Mouse (Mus musculus): ENCODE measurements around the gene Gm21987. TPM values are rescaled to one million over a fixed set of nuclear protein-coding genes. Genes with fewer than 3 reads are reported as not detected.
A peak's percentile ranks its signal among the peaks of the same experiment; 100 is the strongest.

The Gm21987 gene
- polyA plus RNA-seq, 1 experiment, result 1,467 TPM

DNA sequence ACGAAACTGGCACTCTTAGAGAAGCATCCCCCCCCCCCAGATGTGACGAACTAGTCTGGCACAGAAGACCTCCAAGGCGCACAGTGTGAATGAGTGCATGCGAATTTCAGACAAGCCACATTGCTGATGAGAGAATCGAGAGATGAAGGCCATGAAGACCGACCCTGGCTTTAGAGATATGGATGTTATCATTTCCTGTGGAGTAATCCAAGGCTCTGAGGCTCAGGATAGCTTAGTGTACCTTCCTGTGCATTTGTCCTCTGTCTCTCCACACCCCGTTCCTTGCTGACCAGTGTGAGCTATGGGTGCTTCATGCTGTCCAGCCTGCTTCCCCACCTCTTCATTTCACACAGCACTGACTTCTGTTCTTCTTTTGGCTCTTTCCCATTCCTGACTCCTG, 28.3 kb downstream of the Gm21987 start:
- TF ChIP-seq GATA1 (IDR thresholded peaks at IDR 0.05; ENCODE audit: low read length), result peak; percentile 53

DNA sequence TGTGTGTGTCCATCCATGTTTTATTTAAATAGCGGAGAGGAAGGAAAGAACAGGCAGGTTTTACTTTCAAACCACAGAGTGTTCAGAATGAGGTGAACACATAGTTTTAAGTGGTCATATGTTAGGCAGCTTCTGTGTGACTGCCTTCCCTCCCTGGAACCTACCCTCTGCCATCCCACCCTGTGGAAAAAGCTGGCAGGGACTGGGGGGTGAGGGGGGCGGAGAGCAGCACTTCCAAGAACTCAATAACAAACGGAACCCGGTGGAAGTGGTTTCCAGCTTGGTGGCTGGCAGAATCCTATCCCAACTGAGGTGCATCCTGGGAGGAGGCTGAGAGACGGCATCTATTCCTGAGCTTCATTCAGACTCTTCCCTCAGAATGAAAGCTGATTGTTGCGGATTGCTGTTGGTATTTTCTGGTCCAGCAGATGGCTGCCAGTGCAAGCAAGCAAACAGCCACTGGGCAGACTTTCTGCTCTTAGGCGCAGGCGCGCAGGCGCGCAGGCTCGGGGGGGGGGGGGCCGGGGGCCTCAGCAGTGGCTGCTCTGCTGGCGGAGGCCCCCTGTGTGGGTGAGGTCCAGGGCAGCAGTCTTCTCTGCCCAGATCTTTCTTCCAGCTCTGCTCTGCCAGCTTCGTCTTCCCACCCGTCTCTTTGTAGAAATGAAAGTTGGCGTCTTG, 29.5 kb downstream of the Gm21987 start:
- TF ChIP-seq GATA1 (IDR thresholded peaks at IDR 0.05; ENCODE audit: low read length), result no peak

DNA sequence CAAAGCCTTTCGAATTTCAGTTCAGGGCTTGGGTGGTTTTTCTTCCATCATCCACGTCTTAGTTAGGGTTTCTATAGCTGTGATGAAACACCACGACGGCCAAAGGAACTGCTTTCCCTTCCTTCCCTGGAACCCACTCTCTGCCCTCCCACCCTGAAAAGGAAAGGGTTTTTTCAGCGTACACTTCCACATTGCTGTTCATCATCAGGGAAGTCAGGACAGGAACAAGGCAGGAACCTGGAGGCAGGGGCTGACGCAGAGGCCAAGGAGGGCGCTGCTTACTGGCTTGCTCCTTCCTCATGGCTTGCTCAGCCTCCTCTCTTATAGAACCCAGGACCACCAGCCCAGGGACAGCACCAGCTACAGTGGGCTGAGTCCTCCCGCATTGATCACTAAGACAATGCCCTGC, 30.0 kb downstream of the Gm21987 start:
- TF ChIP-seq GATA1 (IDR thresholded peaks at IDR 0.05; ENCODE audit: low read length), result no peak

DNA sequence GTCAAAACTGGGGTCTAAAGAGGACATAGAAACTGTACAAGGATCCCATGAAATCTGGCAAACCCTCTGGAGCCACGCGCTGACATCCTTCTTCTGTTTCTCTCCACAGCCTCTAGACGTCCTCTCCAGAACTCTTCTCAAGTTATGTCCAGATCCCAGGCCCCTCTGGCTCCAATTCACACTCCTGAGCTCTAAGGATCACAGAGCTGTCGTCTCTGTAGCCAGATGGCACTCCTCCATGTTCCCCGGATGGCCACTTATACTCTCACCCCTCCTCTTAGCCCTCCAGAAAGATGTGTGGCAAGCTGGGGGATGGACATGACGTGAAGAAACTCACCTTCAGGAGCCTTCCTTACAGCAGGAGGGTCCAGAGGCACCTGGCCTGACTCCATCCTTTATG, 30.7 kb downstream of the Gm21987 start:
- TF ChIP-seq GATA1 (IDR thresholded peaks at IDR 0.05; ENCODE audit: low read length), result no peak

DNA sequence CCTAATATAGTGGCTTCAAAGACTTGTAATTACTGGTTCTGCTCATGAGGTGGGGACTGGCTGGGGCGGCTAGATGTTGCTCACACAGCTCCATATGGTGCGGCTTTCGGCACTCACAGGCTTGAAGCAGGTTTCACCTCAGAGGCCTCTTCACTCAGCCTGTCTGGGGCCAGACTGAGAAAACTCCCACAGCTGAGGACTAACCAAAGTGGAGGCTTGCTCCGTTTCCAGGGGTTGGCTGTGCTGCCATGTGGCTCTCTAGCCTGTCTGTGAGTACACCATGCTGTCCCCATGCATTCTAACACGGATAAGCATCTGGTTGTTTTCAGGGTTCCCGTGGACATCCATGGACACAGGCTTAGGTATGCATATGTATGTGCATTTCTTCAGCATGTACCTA, 31.8 kb downstream of the Gm21987 start:
- TF ChIP-seq GATA1 (IDR thresholded peaks at IDR 0.05; ENCODE audit: low read length), result no peak

DNA sequence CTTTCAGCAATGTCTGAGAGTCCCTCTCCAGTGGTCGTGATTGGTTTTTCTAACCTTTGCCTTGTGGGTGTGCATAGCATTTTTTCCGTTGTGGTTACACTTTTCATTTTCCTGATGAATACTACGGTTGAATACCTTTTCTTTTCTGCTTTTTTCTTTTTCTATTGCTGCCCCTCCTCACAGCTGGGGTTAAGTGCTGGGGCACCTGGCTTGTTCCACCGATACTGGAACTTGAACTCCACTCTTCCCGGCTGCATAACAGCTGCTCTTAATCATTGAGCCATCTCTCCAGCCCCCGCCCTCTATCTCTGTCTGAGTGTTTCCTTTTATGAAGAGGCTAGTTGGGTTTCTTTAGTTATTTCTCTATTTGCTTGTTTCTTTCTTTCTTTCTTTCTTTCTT, 32.2 kb downstream of the Gm21987 start:
- TF ChIP-seq GATA1 (IDR thresholded peaks at IDR 0.05; ENCODE audit: low read length), result no peak

DNA sequence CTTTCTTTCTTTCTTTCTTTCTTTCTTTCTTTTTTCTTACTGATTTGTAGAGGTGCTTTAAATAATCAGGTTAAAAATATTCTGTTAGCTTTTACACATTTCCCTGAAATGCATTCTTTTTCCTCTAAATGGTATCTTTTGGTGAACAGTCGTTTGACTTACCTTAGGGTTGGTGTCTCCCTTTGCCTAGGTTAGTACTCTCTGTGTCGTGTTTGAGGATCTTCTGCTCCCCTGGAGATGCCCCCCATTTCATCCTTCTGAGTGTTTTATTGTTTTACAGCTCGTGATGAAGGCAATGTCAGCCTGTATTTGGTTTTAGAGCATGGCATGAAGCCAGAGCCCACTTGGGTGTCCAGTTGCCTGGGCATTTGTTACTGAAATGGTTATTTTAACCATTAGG, 32.7 kb downstream of the Gm21987 start:
- TF ChIP-seq GATA1 (IDR thresholded peaks at IDR 0.05; ENCODE audit: low read length), result no peak

DNA sequence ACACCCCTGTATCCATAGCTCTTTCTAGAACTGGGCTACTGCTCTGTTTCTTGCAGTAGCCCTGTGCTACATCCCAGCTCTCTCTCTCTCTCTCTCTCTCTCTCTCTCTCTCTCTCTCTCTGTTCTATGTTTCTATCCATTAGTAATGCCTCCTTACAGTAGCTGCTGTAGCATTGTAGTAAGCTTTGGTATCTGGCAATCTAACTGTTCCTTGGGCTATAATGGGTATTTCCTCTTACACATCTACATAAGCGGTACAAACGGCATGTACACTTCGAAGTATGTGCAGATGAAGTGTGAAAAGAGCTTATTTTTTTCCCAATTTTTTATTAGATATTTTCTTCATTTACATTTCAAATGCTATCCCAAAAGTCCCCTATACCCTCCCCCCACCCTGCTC, 33.1 kb downstream of the Gm21987 start:
- no peak for TF ChIP-seq GATA1 (IDR thresholded peaks at IDR 0.05; ENCODE audit: low read length)

DNA sequence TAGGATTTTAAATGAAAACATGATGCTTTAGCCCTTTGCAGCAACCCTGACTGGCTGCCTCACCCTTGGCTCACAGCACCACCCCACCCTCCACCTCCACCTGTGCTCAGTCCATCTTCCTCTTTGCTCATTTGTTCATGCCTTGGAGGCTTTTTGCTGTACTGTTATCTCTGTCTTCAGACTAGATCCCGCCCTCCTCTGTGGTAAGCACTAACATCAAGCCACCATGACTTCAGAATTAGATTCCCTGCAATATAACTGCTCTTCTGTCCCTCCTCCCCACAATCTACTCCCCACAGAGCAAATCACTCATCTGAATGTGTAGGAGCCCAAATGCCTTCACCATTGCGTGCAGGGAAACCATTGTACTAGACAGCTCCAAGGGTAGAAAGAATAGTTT, 36.8 kb downstream of the Gm21987 start:
- no peak for TF ChIP-seq GATA1 (IDR thresholded peaks at IDR 0.05; ENCODE audit: low read length)

DNA sequence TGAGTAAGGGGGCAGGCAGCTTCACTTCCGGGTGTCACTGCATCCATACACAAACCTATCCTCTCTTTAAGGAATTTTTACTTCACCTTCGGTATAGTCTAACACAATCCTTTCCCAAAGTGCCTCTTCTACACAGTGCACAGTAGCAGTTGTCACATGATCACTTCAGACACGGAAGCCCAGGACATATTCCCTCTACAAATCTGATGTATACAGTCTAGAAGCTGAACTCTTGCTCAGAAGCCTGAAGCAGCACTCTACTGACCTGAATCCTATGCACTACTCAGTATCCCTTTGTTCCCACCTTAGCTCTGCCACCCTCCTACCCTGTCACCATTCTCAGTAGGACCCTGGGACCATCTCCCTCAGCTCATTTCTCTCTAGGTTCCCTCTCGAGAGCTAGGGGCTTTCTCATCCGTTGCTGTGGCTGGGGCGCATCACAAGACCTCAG, 38.4 kb downstream of the Gm21987 start:
- TF ChIP-seq GATA1 (IDR thresholded peaks at IDR 0.05; ENCODE audit: low read length), result no peak

DNA sequence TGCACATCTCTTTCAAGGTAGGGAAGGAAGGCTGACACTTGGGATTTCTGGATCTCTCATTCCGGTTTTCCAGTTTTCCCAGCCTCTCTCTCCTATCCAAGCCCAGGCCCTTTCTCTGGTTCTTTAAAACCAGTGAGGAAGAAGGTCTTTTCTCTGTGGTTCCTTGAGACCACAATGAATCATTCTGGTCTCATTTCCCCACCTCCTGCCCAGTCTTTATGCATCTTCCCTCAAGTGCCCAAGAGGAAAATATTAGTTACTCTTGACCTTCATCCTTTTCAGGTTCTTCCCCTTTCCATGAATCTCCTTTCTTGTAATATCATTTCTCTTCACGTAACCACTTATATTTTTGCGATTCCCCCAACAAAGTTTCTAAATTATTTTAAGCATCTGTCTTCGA, 38.9 kb downstream of the Gm21987 start:
- no peak for TF ChIP-seq GATA1 (IDR thresholded peaks at IDR 0.05; ENCODE audit: low read length)

DNA sequence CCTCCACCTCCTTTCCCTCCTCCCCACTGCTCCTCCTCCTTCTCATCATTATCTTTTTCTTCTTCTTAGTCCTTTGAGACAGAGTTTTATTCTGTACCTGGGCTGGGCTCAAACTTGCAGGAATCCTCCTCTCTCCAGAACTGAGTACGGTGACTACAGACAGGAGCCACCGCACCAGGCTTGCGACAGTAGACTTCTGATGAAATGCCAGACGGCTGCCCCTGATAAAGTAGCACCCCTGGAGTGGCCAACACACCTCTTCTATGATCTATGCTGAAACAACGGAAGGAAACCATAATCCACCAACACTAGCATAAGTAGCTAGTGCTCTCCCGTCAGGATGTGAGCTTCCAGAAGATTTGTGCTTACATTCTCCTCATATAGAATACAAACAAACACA, 40.5 kb downstream of the Gm21987 start:
- no peak for TF ChIP-seq GATA1 (IDR thresholded peaks at IDR 0.05; ENCODE audit: low read length)

DNA sequence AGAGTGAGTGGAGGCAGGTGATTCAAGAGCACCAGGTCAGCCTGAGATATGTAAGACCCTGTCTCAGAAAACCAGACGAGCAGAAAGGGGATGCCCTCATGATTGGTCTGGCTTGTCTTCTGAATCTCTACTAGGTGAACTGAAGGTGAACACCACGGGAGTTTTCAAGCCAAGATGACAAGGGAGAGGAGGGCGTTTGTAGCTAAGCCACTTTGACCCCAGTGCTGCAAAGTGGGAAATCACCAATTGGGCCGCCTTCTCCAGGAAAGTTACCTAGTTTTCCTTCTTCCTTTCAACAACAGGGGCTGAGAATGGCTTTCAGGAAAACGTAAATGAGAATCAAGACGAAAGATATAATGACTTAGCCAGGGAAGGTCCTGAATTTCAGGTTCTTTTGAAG, 41.9 kb downstream of the Gm21987 start:
- no peak for TF ChIP-seq GATA1 (IDR thresholded peaks at IDR 0.05; ENCODE audit: low read length)

DNA sequence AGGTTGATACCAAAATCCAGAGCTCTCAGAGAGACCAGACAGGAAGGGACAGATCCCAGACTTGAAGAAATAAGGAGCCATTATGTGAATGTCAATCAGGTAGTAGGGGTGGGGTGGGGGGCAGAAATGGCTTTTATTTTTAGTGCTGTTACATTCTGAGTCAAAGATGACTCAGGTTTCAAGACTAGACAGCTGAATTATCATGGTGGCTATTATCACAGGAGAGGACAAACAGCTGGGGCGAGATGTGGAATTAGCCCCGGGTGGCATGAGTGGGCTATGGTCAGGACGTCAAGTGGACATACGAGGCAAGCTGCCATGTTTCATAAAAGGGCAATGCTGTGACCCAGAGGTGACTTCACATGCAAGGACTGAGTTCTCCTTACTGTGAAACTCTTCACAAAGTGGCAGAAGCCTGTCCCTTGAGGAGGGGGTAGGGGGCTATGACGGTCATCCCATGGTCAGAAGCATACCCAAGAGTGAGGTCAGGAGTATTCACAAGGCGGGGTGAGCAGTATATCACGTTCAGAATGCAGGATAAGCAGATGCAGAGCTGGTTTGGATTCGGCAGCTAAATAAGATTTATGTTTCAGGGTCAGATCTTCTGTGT, 42.5 kb downstream of the Gm21987 start:
- no peak for TF ChIP-seq GATA1 (IDR thresholded peaks at IDR 0.05; ENCODE audit: low read length)

DNA sequence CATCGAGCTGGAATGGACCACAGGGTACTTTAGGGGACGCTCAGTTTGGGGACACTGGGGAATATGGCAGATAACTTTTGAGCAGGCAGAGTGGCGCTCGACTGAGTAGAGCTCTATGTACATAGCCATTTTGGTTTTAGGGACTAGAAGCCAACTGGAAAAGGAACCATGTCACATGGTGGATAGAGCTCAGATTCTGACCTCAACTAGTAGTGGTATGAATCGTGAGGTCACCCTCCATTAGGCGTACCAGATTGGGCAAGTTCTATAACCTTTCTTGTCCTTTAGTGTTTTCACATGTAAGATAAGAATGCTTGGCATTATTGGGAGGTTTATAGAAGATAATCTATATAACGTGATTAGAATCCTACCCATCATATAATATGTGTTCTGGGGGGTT, 43.5 kb downstream of the Gm21987 start:
- no peak for TF ChIP-seq GATA1 (IDR thresholded peaks at IDR 0.05; ENCODE audit: low read length)

DNA sequence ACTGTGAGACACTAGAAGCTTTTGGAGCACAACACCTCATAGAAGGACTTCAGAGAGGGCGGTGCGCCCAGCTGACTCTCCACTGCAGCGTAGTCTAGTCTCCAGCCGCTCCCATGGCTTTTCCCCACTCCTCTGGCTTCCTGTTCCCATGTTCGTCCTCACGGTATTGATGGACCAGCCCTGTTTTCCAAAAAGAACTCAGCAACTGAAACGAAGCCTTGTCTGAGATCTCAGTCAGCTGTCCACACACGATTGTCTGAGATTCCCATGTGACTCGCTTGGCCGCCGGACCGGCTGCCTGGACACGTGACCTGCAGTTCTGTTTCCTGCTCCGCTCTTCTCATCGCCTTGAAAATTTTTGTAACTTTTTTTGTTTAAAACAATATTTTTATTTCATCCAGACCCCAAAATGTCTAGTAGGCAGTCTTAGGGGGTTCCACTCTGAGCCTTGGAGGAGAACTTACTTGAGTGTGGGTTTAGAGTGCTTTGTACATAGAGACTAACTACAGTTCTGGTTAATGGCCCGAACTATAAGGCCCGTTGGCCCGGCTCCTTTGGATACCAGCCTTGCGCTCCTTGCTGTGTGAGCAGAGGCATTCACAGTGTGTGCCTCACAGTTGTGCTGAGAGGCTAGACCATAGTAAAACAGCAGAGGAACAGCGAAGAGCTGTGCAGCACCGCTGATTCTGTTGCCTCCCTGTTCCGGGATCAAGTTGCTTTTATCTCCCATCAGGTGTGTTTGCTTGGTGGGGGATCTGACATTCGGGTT, 45.5 kb downstream of the Gm21987 start:
- TF ChIP-seq GATA1 (IDR thresholded peaks at IDR 0.05; ENCODE audit: low read length), result no peak

DNA sequence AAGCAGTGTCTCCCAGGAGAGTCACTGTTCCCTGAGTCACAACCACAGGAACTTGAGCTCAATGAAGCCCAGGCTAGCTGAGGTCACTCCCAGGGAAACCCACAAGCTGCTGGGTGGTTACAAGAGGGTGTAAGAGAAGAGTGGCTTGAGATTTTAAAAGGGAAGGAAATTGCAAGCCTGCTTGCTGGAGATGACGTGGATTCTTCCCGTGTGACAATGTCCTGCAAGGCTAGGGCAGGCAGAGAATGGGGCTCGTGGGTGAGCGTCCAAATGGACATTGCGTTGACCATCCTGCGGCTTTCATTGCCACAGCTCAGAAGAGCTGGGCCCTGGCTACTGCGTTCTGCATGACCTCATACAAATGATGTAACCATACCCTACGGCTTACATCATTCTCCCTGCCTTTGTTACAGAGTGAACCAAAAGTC, 47.4 kb downstream of the Gm21987 start:
- no peak for TF ChIP-seq GATA1 (IDR thresholded peaks at IDR 0.05; ENCODE audit: low read length)
